Mouse (Mus musculus) stomach, postnatal 0 days (tissue): Measurements from ENCODE around the gene BC048562. TPM values are rescaled to one million over a fixed set of nuclear protein-coding genes. Genes with fewer than 3 reads are reported as not detected.
A peak's percentile ranks its signal among the peaks of the same experiment; 100 is the strongest.

ENCODE experiments used
- ATAC-seq: fragments of 200-750 bp; cut with Nextera tagmentation; 2 replicates; pipeline ENCODE4 v1.8.0; 2017; ENCODE audit not compliant: low FRiP score, low TSS enrichment
- DNase-seq: peaks from one replicate; pipeline ENCODE4 v3.0.0-alpha.2; 2016; ENCODE audit warnings: low spot score
- H3K27ac ChIP-seq: fragments of 300-500 bp; sonication (generic); replicated peaks from 2 replicates; pipeline ENCODE4 v1.5.1; 2014; ENCODE audit warnings: mild to moderate bottlenecking, control low read depth
- H3K27me3 ChIP-seq: fragments of 300-500 bp; sonication (generic); 2 replicates; pipeline ENCODE4 v1.6.1; 2014; ENCODE audit warnings: low read length; ENCODE audit not compliant: control insufficient read depth, insufficient read depth
- H3K36me3 ChIP-seq: fragments of 300-500 bp; sonication (generic); 2 replicates; pipeline ENCODE4 v1.6.1; 2014; ENCODE audit warnings: low read length, mixed read lengths; ENCODE audit not compliant: control insufficient read depth, insufficient read depth
- H3K4me1 ChIP-seq: fragments of 300-500 bp; sonication (generic); replicated peaks from 2 replicates; pipeline ENCODE4 v1.6.1; 2014; ENCODE audit warnings: antibody characterized with exemption; ENCODE audit not compliant: control insufficient read depth, insufficient read depth
- H3K4me2 ChIP-seq: fragments of 300-500 bp; sonication (generic); replicated peaks from 2 replicates; pipeline ENCODE4 v1.6.1; 2014; ENCODE audit warnings: low read depth, mild to moderate bottlenecking, control low read depth, moderate library complexity
- H3K4me3 ChIP-seq: fragments of 300-500 bp; sonication (generic); 2 replicates; pipeline ENCODE4 v1.5.1; 2014; ENCODE audit warnings: low read depth, low read length, control low read depth
- H3K9ac ChIP-seq: fragments of 300-500 bp; sonication (generic); 2 replicates; pipeline ENCODE4 v1.6.1; 2014; ENCODE audit warnings: mild to moderate bottlenecking, low read length, control low read depth, mixed read lengths
- H3K9me3 ChIP-seq: fragments of 300-500 bp; sonication (generic); 2 replicates; pipeline ENCODE4 v1.6.1; 2016; ENCODE audit warnings: low read length; ENCODE audit not compliant: control insufficient read depth
- CTCF ChIP-seq: IDR thresholded peaks from 2 replicates; pipeline ENCODE4 v1.5.1; 2016; ENCODE audit warnings: antibody characterized with exemption, low read depth, mild to moderate bottlenecking, moderate library complexity
- EP300 ChIP-seq: optimal IDR thresholded peaks from 2 replicates; pipeline ENCODE3; 2016; ENCODE audit warnings: antibody characterized with exemption
- WGBS: fragments of 180-500 bp; shearing (Covaris S2); extraction: QIAGEN DNeasy Blood & Tissue Kit; methylation state at CpG from one replicate; pipeline ENCODE4 v1.1.7; 2014; 5-methylcytosine and 5-hydroxymethylcytosine counted together
- polyA plus RNA-seq: library from polyadenylated mRNA; unstranded; fragments of >200 nt; fragmentation: Nextera tagmentation; extraction: Ambion mirVana; gene quantifications from 2 replicates; pipeline ENCODE4 v1.2.1, GENCODE M21; 2015

The BC048562 gene
- polyA plus RNA-seq, 1 experiment from 2014 or later, result not detected

DNA sequence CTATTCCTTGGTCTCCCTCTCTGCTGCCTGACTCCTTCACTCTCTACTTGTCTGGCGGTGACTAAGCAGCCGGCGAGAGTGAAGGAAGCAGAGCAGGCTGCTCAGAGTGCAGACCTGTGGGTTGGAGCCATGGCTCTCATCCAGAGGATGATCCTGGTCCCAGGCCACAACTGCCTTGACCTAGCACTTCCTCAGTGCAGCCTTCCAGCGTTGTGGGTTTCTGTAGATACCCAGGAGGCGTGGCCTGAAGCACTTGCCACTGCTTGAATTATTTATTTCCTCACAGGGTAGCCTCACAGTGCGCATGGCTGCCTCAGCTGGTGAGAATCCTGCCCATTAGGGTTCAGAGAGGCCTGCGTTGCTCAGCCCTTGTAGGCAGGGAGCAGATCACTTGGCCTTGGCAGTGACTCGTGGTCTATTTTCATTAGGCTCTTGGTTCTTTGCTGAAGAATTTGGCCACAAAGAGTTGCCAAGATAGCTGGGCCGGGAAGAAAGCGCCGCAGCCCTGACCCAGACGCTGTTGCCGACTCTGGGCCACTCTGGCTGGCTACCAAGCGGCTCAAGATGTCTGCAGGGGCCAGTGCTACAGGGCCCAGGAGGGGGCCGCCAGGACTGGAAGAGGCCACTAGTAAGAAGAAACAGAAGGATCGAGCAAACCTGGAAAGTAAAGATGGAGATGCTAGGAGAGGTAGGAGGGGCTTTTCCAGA, 55.9 kb downstream of the BC048562 start:
- H3K4me3 ChIP-seq, result peak overlapping the region; percentile 96
- WGBS, result 73% methylated on average over 16 of the region's 16 CpGs
- H3K4me2 ChIP-seq, result peak overlapping the region; percentile 84
- no peaks in the 10 kb centered on the region for H3K9me3 ChIP-seq
- TF ChIP-seq CTCF (no peak), EP300 (no peak)
- H3K27me3 ChIP-seq, result no peaks in the 10 kb centered on the region
- H3K4me1 ChIP-seq, result peaks cover 4% of the 10 kb centered on the region; the same call in 1 of the 2 replicates
- peak overlapping the region; percentile 96 for H3K9ac ChIP-seq
- peak overlapping the region; percentile 99 for H3K27ac ChIP-seq
- peaks cover 37% of the 10 kb centered on the region for H3K36me3 ChIP-seq
- ATAC-seq, result no peak
- DNase-seq, result no peak

DNA sequence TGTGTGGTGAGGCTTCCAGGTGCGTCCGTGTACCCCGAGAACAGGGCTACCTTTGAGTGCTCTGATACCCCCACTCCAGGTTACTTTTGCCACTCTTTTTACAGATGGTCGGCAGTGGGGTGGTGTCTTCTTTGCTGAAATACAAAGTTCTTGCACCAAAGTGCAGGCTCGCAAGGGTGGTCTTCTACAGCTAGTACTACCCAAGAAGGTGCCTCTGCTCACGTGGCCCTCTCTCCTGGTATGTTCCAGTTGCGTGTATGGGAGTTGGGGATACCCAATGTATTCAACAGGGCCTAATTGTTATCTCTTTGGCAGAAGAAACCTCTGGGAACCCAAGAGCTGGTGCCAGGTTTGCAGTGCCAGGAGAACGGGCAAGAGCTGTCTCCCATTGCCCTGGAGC, 57.0 kb downstream of the BC048562 start:
- WGBS, result 91% methylated on average over 8 of the region's 8 CpGs
- H3K27ac ChIP-seq, result no peak overlapping the region
- H3K4me3 ChIP-seq, result no peak overlapping the region
- H3K9me3 ChIP-seq, result no peaks in the 10 kb centered on the region
- no peak for ATAC-seq
- H3K4me2 ChIP-seq, result no peak overlapping the region
- DNase-seq, result no peak
- H3K4me1 ChIP-seq, result peaks cover 4% of the 10 kb centered on the region; the same call in 1 of the 2 replicates
- no peak for TF ChIP-seq CTCF
- no peak for TF ChIP-seq EP300
- H3K36me3 ChIP-seq, result peaks cover 33% of the 10 kb centered on the region
- H3K27me3 ChIP-seq, result no peaks in the 10 kb centered on the region
- H3K9ac ChIP-seq, result no peak overlapping the region

DNA sequence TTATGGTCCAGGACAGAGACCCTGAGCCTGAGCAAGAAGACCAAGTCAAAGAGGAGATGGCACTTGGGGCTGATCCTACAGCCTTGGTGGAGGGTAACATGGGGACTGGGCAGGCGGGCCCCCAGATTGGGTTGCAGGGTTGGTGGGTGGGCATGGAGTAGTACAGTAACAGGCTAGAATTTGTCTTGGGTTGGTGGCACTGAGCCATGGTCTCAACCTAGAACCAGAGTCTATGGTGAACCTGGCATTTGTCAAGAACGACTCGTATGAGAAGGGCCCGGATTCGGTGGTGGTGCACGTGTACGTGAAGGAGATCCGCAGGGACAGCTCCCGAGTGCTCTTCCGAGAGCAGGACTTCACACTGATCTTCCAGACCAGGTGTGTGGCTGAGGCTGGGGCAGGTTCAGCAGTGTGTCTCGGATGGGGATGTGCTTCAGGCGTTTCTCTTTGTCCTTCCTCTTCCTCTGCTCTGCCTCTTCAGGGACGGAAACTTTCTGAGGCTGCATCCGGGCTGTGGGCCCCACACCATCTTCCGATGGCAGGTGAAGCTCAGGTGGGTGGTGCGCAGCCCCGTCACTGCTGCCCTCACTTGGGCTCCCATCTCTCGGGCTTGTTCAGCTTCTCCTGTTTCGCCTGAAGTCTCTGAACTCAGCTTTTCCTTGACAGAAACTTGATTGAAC, 58.0 kb downstream of the BC048562 start:
- Histone ChIP-seq H3K4me3 (no peak overlapping the region), H3K4me1 (peaks cover 4% of the 10 kb centered on the region; the same call in 1 of the 2 replicates), H3K27ac (no peak overlapping the region), H3K27me3 (no peaks in the 10 kb centered on the region), H3K36me3 (peaks cover 44% of the 10 kb centered on the region), H3K9ac (no peak overlapping the region), H3K4me2 (no peak overlapping the region), H3K9me3 (no peaks in the 10 kb centered on the region)
- DNase-seq, result no peak
- WGBS, result 95% methylated on average over 19 of the region's 19 CpGs
- TF ChIP-seq EP300 (no peak), CTCF (no peak)
- no peak for ATAC-seq

DNA sequence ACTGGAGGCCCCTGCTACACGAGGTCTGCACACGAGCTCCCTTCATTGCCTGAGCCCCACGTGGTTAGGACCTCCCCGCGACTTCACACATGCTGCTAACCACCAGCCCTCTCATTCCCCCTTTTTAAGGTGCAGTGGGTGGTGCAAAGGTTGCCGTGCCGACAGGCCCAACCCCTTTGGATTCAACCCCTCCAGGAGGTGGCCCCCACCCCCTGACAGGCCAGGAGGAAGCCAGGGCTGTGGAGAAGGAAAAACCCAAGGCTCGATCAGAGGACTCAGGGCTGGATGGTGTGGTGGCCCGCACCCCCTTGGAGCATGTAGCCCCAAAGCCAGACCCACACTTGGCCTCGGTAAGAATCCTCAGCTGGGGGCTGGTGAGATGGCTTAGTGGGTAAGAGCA, 58.6 kb downstream of the BC048562 start:
- no peak overlapping the region for H3K4me3 ChIP-seq
- peaks cover 4% of the 10 kb centered on the region; the same call in 1 of the 2 replicates for H3K4me1 ChIP-seq
- TF ChIP-seq EP300 (no peak), CTCF (no peak)
- no peak overlapping the region for H3K9ac ChIP-seq
- 85% methylated on average over 10 of the region's 10 CpGs for WGBS
- ATAC-seq (no peak), DNase-seq (no peak)
- H3K36me3 ChIP-seq, result peaks cover 50% of the 10 kb centered on the region
- H3K27ac ChIP-seq, result no peak overlapping the region
- H3K4me2 ChIP-seq, result no peak overlapping the region
- no peaks in the 10 kb centered on the region for H3K27me3 ChIP-seq
- H3K9me3 ChIP-seq, result no peaks in the 10 kb centered on the region

Other genes with a start within 250 kb of the BC048562 start
- gene Bsn, start 246.1 kb upstream of the BC048562 start, polyA plus RNA-seq, result 1.6 and 2.0 TPM in 2 replicates
- gene Dag1, start 172.5 kb upstream of the BC048562 start, polyA plus RNA-seq, result 52.7 and 59.2 TPM in 2 replicates
- 17.3 and 20.3 TPM in 2 replicates for gene Nicn1, start 146.1 kb upstream of the BC048562 start, polyA plus RNA-seq
- 10.5 and 11.6 TPM in 2 replicates for gene Amt, start 139.6 kb upstream of the BC048562 start, polyA plus RNA-seq
- 363 and 370 TPM in 2 replicates for gene Rhoa, start 130.4 kb upstream of the BC048562 start, polyA plus RNA-seq
- 58.2 and 61.4 TPM in 2 replicates for gene Tcta, start 130.3 kb upstream of the BC048562 start, polyA plus RNA-seq
- 1,072 and 1,116 TPM in 2 replicates for gene Gpx1, start 97.6 kb upstream of the BC048562 start, polyA plus RNA-seq
- gene Usp4, start 88.6 kb upstream of the BC048562 start, polyA plus RNA-seq, result 56.8 and 59.6 TPM in 2 replicates
- gene 1700102P08Rik, start 43.7 kb upstream of the BC048562 start, polyA plus RNA-seq, result 0.17 and 0.21 TPM in 2 replicates
- 0.39 and 0.41 TPM in 2 replicates for gene Ccdc36, start 8.0 kb upstream of the BC048562 start, polyA plus RNA-seq
- 29.7 and 32.2 TPM in 2 replicates for gene Ccdc71, start 24.0 kb downstream of the BC048562 start, polyA plus RNA-seq
- 37.2 and 46.7 TPM in 2 replicates for gene Klhdc8b, start 25.1 kb downstream of the BC048562 start, polyA plus RNA-seq
- 19.2 and 21.8 TPM in 2 replicates for gene Lamb2, start 43.3 kb downstream of the BC048562 start, polyA plus RNA-seq
- gene Usp19, start 54.1 kb downstream of the BC048562 start, polyA plus RNA-seq, result 22.2 and 22.7 TPM in 2 replicates
- gene Qars, start 71.2 kb downstream of the BC048562 start, polyA plus RNA-seq, result 66.4 and 70.6 TPM in 2 replicates
- 47.7 and 50.5 TPM in 2 replicates for gene Qrich1, start 80.3 kb downstream of the BC048562 start, polyA plus RNA-seq
- gene Impdh2, start 123.8 kb downstream of the BC048562 start, polyA plus RNA-seq, result 67.1 and 70.6 TPM in 2 replicates
- gene Ndufaf3, start 131.0 kb downstream of the BC048562 start, polyA plus RNA-seq, result 40.4 and 42.4 TPM in 2 replicates
- 44.9 and 50.5 TPM in 2 replicates for gene Dalrd3, start 133.4 kb downstream of the BC048562 start, polyA plus RNA-seq
- 23.2 and 25.5 TPM in 2 replicates for gene Wdr6, start 142.3 kb downstream of the BC048562 start, polyA plus RNA-seq
- 3.7 and 4.4 TPM in 2 replicates for gene P4htm, start 161.2 kb downstream of the BC048562 start, polyA plus RNA-seq
- 25.1 and 27.2 TPM in 2 replicates for gene Arih2, start 212.9 kb downstream of the BC048562 start, polyA plus RNA-seq
- gene Slc25a20, start 225.6 kb downstream of the BC048562 start, polyA plus RNA-seq, result 71.5 and 75.1 TPM in 2 replicates